Mouse (Mus musculus) lung, postnatal 25 days (tissue): ENCODE results near the gene Ddn.
A peak's percentile ranks its signal among the peaks of the same experiment; 100 is the strongest.
"Not testable (repeated sequence)": the region's sequence is repeated elsewhere in the genome, so short reads cannot be mapped to it uniquely, and the experiment has no call there.

Experiments used
- DNase-seq: peaks from one replicate; pipeline ENCODE4 v3.0.0; 2022; ENCODE audit warnings: low spot score

The Ddn gene

GRCm38 (mm10) chr15:98831684-98832035 is 22.4 kb upstream of the Ddn start:
- no peak for DNase-seq

- peak; percentile 98 for DNase-seq
Measured at GRCm38 (mm10) chr15:98830736-98831683, 21.7 kb upstream of the Ddn start, which contains the start of gene Prkag1. Gene Prkag1, minus strand, starts transcription at chr15:98831521.

DNA sequence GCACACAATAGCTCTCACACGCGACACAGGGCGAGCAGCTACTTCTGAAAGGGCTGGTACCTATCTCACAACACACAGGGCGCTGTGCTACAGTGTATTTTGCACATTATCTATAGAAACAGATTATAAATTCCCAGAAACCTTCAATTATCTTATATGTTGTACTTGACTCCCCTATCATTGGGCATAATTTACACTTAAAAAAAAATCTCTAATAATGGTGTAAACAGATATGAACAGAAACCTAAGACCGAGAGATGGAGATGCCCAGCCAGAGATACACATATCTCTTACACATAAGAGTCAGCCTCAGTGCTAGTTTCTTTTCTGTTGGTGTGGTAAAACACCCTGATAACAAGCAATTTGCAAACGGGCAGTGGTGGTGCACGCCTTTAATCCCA is 18.3 kb upstream of the Ddn start:
- no peak for DNase-seq

GRCm38 (mm10) chr15:98823434-98823833 is 14.1 kb upstream of the Ddn start:
- no peak for DNase-seq

DNA sequence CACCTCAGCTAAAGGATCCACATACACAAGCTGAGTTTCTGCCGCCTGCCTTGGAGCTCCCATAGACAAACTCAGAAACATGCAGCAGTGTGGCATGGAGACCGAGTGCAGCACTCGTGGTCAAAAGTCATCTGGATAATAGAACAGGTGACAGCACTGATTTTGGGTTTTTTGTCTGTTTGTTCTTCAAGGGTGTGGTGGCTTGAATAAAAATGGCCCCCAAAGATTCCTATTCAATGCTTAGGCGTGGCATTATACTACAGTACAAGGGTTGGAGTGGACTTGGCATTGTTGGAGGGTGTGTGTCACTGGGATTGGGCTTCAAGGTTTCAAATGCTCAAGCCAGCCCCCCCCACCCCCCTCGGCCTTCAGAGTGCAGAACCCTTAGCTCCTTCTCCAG is 12.9 kb upstream of the Ddn start:
- no peak for DNase-seq

- DNase-seq = no peak
Measured at GRCm38 (mm10) chr15:98821403-98821802, 12.1 kb upstream of the Ddn start.

- no peak for DNase-seq
Measured at GRCm38 (mm10) chr15:98820937-98821336, 11.6 kb upstream of the Ddn start.

- no peak for DNase-seq
Measured at GRCm38 (mm10) chr15:98818171-98818570, 8.9 kb upstream of the Ddn start.

DNA sequence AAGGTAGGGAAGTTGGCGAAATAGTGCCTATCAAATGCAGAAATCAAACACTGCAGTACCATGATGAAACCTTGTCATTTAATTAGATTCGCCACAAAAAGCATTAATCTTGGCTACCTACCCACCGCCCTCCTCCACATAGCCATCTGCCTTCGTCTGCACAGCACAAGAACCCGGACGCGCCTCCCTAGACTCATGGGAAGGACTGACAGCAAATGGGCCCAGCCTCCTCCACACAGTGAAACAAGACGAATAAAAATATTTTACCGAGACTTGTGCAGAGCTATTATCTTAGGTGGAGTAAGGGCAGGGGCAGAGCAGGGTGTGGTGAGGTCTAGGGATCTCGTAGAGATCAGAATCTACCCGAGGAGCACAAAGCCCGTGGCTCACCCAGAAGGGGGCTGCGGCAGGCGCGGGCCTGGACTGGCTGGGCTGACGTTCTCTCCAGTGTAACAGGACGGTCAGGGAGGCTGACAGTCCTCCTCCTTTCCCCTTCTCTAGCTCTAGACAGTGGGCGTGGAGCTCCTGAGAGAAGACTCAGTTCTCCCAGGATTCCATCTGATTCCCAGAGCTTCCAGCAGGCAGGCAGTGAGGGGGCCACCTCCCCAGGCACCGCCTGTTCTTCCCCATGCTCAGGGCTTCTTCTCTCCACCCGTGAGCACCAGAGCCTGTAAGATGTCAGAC is 3.6 kb upstream of the Ddn start:
- DNase-seq = no peak

GRCm38 (mm10) chr15:98810212-98810611 is 922 bp upstream of the Ddn start:
- DNase-seq = not testable (repeated sequence)

DNA sequence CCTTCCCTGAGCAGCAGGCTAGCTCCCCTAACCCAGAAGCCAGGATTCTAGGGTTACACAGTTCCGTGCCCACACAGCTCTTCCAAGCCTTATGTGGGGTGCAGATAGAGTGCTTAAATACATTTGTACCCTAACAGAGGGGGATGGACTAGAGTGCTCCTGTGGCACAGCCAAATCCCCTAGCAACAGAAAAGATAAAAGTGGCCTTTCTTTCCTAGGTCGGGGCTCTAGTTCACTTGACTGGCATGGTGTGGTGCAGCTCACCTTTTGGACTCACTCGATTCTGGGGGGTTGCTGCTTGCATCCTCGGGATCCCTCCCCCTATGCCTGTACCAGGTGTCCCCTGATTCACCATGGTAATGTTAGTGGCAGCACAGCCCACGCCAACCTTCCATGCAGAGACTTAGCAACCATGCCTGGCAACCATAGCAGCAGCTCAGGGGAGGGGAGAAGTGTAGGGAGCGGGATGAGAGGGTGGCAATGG is 597 bp downstream of the Ddn start:
- DNase-seq = no peak

- DNase-seq = no peak
Measured at GRCm38 (mm10) chr15:98807895-98808650, 1.2 kb downstream of the Ddn start.

GRCm38 (mm10) chr15:98806809-98807770 is 2.2 kb downstream of the Ddn start:
- no peak for DNase-seq

- no peak for DNase-seq
Measured at GRCm38 (mm10) chr15:98806071-98806808, 3.0 kb downstream of the Ddn start.

GRCm38 (mm10) chr15:98805324-98806040 is 3.8 kb downstream of the Ddn start:
- DNase-seq = peak; percentile 63

DNA sequence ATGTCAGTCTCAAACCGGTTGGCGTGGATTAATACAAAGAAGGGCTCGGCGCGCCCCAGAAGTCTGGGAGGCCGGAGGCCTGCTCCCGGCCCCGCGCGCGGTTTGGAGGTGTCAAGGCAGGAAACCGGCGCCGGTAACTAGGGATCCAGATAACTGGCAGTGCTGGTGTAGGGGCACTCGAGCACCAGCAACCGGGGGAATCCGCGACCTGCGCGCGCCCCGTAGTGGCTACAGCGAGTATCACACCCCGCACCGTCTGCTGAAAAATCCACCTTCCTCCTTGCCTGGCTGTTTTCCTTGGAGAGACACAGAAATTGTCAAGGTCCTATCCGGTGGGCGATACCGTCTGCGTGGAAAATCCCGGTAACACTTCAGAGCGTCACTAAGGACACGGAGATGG is 5.2 kb downstream of the Ddn start:
- peak; percentile 80 for DNase-seq

DNA sequence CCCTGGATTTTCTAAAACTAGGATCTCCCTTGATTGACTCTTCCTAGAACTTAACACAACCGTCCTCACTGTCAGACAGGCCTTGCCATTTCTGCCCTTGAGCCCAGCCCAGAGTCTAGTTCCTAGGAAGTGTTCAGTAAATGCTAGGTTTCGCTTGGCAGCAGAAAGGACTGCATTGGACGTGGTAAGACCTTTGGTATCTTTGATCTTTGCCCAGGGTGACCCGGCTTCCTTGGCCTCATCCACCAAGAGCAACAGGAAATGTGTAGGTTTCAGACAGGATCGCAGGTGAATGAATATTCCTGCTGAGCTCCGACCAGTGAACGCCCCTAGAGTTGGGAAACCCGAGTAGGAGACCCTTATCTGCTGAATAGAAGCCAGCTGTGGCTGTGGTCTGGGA is 6.4 kb downstream of the Ddn start:
- DNase-seq = no peak

GRCm38 (mm10) chr15:98799396-98799795 is 9.9 kb downstream of the Ddn start:
- peak; percentile 75 for DNase-seq

DNA sequence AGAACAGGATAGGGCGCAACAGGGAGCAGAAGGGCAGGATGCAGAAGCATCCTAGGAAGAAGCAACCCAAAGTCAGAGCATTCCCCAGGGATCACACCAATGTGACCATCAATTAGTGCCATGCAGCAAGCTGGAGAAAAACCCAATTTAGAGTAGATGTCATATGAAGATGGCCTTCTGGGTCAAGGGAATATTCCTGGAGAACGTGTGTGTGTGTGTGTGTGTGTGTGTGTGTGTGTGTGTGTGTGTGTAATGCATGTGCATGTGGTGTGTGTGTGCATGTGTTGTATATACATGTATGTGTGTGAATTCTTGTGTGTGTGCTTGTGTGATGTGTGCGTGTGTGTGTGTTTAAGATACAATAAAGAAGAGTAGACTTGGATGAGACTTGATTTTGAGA is 10.4 kb downstream of the Ddn start:
- no peak for DNase-seq
